Mouse (Mus musculus): Measurements from ENCODE around the gene Lamb1. TPM values are rescaled to one million over a fixed set of nuclear protein-coding genes. Genes with fewer than 3 reads are reported as not detected.

Gene Lamb1
- total RNA-seq, 2 experiments from 2014 or later, result 102 to 120 TPM

- DNase-seq, result no peak
These were observed 13.2 kb downstream of the Lamb1 start for GRCm38 (mm10) chr12:31278270-31278669.

GRCm38 (mm10) chr12:31280318-31280717, 15.3 kb downstream of the Lamb1 start:
- no peak for DNase-seq
- intact Hi-C loops (cut with DNase I; ENCODE audit: low total_unique reads), result no loop called here

More at GRCm38 (mm10) chr12:31278270-31278669, 13.2 kb downstream of the Lamb1 start:
- intact Hi-C loops (cut with DNase I; ENCODE audit: low total_unique reads), result no loop called here

- no peak for DNase-seq
- intact Hi-C loops (cut with DNase I; ENCODE audit: low total_unique reads), result no loop called here
These were observed 16.1 kb downstream of the Lamb1 start for GRCm38 (mm10) chr12:31281100-31281591.

- DNase-seq, result no peak
- intact Hi-C loops (cut with DNase I; ENCODE audit: low total_unique reads), result no loop called here
These were observed 17.2 kb downstream of the Lamb1 start for GRCm38 (mm10) chr12:31282241-31282640.

- no peak for DNase-seq
- intact Hi-C loops (cut with DNase I; ENCODE audit: low total_unique reads), result no loop called here
These were observed 18.1 kb downstream of the Lamb1 start for GRCm38 (mm10) chr12:31283131-31283530.

- DNase-seq, result no peak
- intact Hi-C loops (cut with DNase I; ENCODE audit: low total_unique reads), result no loop called here
These were observed 18.6 kb downstream of the Lamb1 start for GRCm38 (mm10) chr12:31283617-31284136.

- intact Hi-C loops (cut with DNase I; ENCODE audit: low total_unique reads), result no loop called here
- DNase-seq, result no peak
These were observed 24.0 kb downstream of the Lamb1 start for GRCm38 (mm10) chr12:31289046-31289445.

GRCm38 (mm10) chr12:31290951-31291350, 25.9 kb downstream of the Lamb1 start:
- no peak for DNase-seq
- intact Hi-C loops (cut with DNase I; ENCODE audit: low total_unique reads), result no loop called here

- intact Hi-C loops (cut with DNase I; ENCODE audit: low total_unique reads), result no loop called here
- no peak for DNase-seq
These were observed 28.5 kb downstream of the Lamb1 start for GRCm38 (mm10) chr12:31293361-31294142.

GRCm38 (mm10) chr12:31294526-31294925, 29.5 kb downstream of the Lamb1 start:
- intact Hi-C loops (cut with DNase I; ENCODE audit: low total_unique reads), result no loop called here
- no peak for DNase-seq

GRCm38 (mm10) chr12:31294996-31295395, 30.0 kb downstream of the Lamb1 start:
- intact Hi-C loops (cut with DNase I; ENCODE audit: low total_unique reads), result no loop called here
- DNase-seq, result no peak

GRCm38 (mm10) chr12:31295505-31295904, 30.5 kb downstream of the Lamb1 start:
- DNase-seq, result no peak

GRCm38 (mm10) chr12:31296097-31296496, 31.1 kb downstream of the Lamb1 start:
- no peak for DNase-seq
- intact Hi-C loops (cut with DNase I; ENCODE audit: low total_unique reads), result no loop called here

More at GRCm38 (mm10) chr12:31295505-31295904, 30.5 kb downstream of the Lamb1 start:
- intact Hi-C loops (cut with DNase I; ENCODE audit: low total_unique reads), result no loop called here

GRCm38 (mm10) chr12:31298122-31298521, 33.1 kb downstream of the Lamb1 start:
- DNase-seq, result no peak
- intact Hi-C loops (cut with DNase I; ENCODE audit: low total_unique reads), result no loop called here

- intact Hi-C loops (cut with DNase I; ENCODE audit: low total_unique reads), result no loop called here
- no peak for DNase-seq
These were observed 33.5 kb downstream of the Lamb1 start for GRCm38 (mm10) chr12:31298530-31298929.

GRCm38 (mm10) chr12:31299126-31299525, 34.1 kb downstream of the Lamb1 start:
- intact Hi-C loops (cut with DNase I; ENCODE audit: low total_unique reads), result no loop called here

GRCm38 (mm10) chr12:31299676-31300197, 34.7 kb downstream of the Lamb1 start:
- intact Hi-C loops (cut with DNase I; ENCODE audit: low total_unique reads), result no loop called here
- no peak for DNase-seq

More at GRCm38 (mm10) chr12:31299126-31299525, 34.1 kb downstream of the Lamb1 start:
- no peak for DNase-seq

GRCm38 (mm10) chr12:31300276-31300675, 35.2 kb downstream of the Lamb1 start:
- no peak for DNase-seq
- intact Hi-C loops (cut with DNase I; ENCODE audit: low total_unique reads), result no loop called here

- no peak for DNase-seq
- intact Hi-C loops (cut with DNase I; ENCODE audit: low total_unique reads), result no loop called here
These were observed 37.2 kb downstream of the Lamb1 start for GRCm38 (mm10) chr12:31302266-31302665.

- intact Hi-C loops (cut with DNase I; ENCODE audit: low total_unique reads), result no loop called here
- DNase-seq, result no peak
These were observed 37.9 kb downstream of the Lamb1 start for GRCm38 (mm10) chr12:31302766-31303511.

Measured in gastrocnemius, postnatal 14 days (tissue).